Mouse (Mus musculus): ENCODE results near the gene Urb1. TPM values are rescaled to one million over a fixed set of nuclear protein-coding genes. Genes with fewer than 3 reads are reported as not detected.

Urb1 gene
- polyA plus RNA-seq, 1 experiment, result 9.6 TPM

DNA sequence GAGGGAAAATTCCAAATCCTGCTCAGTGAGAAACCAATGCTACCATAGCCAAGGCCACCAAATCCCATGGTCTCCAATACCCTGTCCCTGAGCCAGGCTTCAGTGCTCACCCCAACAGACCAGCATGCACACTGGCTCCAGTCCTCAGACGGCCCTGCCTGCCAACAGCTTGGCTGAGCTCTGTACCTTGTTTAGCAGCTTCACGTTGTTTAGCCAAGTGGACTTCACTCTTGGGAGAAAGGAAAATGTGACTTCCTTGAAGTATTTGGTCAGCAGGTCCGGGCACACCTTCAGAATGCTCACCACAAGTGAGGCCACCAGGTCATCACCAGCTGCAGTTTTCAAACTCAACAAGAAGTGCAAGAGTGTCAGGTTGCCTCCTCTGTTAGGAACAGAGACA is 17.7 kb downstream of the Urb1 start:
- TF ChIP-seq POLR2A (IDR thresholded peaks at IDR 0.05; ENCODE audit: borderline replicate concordance, extremely low read depth, insufficient read depth, insufficient read length, poor library complexity, severe bottlenecking) (no peak), CTCF (IDR thresholded peaks at IDR 0.05; ENCODE audit: borderline replicate concordance, extremely low read depth, insufficient read depth, insufficient read length) (no peak)
- DNase-seq (ENCODE audit: low read depth), result no peak

DNA sequence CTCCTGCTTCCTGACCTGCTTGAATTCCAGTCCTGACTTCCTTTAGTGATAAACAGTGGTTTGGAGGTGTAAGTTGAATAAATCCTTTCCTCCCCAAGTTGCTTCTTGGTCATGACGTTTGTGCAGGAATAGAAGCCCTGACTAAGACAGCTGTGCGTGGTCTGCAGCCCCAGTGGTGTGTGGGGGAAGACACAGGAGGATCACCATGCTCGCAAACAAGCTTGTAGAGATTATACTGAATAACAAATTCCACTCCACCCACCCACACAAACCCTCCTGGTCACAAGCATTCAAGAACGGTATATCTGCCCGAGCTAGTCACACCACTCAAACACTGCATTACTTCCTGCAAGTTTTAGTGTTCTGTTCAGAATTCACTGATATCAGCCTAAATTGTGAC is 18.1 kb downstream of the Urb1 start:
- DNase-seq (ENCODE audit: low read depth), result no peak
- TF ChIP-seq CTCF (IDR thresholded peaks at IDR 0.05; ENCODE audit: borderline replicate concordance, extremely low read depth, insufficient read depth, insufficient read length) (no peak), POLR2A (IDR thresholded peaks at IDR 0.05; ENCODE audit: borderline replicate concordance, extremely low read depth, insufficient read depth, insufficient read length, poor library complexity, severe bottlenecking) (no peak)

DNA sequence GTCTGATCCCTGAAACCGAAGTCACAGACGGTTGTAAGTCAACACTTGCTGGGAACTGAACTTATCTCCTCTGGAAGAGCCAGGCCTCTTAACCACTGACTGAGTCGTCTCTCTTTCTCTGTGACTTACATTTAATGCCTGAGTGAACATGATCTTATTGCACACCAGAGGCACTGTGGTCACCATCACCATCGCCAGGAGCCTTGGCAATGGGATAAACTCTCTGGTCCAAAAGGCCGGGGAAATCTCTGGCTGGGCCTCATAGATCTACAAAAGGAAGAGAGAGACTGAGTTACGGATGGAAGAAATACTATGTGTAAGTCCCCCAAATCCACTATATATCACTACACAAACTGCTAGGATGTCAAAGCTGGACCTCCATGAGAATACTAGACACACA is 19.3 kb downstream of the Urb1 start:
- DNase-seq (ENCODE audit: low read depth), result no peak
- no peak for TF ChIP-seq CTCF (IDR thresholded peaks at IDR 0.05; ENCODE audit: borderline replicate concordance, extremely low read depth, insufficient read depth, insufficient read length)
- no peak for TF ChIP-seq POLR2A (IDR thresholded peaks at IDR 0.05; ENCODE audit: borderline replicate concordance, extremely low read depth, insufficient read depth, insufficient read length, poor library complexity, severe bottlenecking)

DNA sequence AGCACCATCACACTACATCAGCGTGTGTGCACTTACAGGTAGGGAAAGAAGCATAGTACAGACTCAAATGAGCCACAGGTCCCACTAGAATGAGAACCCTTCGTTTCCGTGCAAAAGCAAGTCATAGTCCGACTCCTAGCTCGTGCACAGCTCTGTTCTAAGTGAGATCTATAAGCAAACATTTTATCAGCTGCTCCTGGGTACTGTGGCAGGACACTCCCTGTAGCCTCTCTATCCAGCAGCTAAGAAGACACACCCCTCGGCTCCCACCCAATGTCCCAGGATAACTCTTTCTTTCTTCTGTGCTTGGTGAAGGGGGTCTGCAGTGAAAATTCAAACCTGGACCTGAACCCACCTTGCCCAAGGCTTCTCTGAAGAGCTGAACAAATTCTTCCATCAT is 21.6 kb downstream of the Urb1 start:
- no peak for DNase-seq (ENCODE audit: low read depth)
- TF ChIP-seq POLR2A (IDR thresholded peaks at IDR 0.05; ENCODE audit: borderline replicate concordance, extremely low read depth, insufficient read depth, insufficient read length, poor library complexity, severe bottlenecking), result no peak
- no peak for TF ChIP-seq CTCF (IDR thresholded peaks at IDR 0.05; ENCODE audit: borderline replicate concordance, extremely low read depth, insufficient read depth, insufficient read length)

DNA sequence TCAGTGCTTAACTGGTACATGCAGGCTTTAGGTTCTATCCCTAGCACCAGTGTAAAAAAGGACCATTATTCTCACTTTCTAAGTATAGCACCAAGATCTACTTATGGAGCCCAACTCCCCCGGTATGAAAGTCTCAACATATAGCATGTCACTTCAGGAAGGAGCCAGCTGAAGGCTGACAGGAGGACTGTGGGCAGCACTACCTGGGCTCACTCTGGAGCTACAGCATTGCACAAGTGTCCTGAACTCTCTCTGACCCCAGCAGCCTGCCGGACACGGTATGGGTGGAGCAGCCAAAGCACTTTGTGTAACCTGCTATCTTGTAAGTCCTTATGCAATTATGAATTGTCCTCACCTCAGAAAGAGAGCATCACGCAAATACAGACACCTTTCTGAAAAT is 25.0 kb downstream of the Urb1 start:
- no peak for DNase-seq (ENCODE audit: low read depth)
- TF ChIP-seq CTCF (IDR thresholded peaks at IDR 0.05; ENCODE audit: borderline replicate concordance, extremely low read depth, insufficient read depth, insufficient read length) (no peak), POLR2A (IDR thresholded peaks at IDR 0.05; ENCODE audit: borderline replicate concordance, extremely low read depth, insufficient read depth, insufficient read length, poor library complexity, severe bottlenecking) (no peak)

DNA sequence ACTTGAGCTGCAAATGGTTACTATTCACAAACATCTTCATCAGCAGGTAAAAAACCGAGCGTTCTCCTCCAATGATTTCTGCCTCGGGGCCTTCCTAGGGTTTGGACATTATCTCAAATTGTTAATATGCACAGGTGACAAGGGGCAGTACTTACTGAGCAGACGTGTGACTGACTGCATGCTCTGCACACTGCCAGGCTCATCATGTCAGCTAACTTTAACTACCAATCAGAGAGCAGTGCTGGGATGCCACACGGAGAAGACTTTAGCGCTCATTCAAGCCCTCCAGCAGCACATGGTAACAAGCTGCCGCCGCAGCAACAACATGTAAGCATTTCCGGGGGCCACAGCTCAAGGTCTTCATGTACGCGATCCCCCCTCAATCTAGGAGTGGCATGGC is 26.9 kb downstream of the Urb1 start:
- no peak for DNase-seq (ENCODE audit: low read depth)
- TF ChIP-seq POLR2A (IDR thresholded peaks at IDR 0.05; ENCODE audit: borderline replicate concordance, extremely low read depth, insufficient read depth, insufficient read length, poor library complexity, severe bottlenecking) (no peak), CTCF (IDR thresholded peaks at IDR 0.05; ENCODE audit: borderline replicate concordance, extremely low read depth, insufficient read depth, insufficient read length) (no peak)

DNA sequence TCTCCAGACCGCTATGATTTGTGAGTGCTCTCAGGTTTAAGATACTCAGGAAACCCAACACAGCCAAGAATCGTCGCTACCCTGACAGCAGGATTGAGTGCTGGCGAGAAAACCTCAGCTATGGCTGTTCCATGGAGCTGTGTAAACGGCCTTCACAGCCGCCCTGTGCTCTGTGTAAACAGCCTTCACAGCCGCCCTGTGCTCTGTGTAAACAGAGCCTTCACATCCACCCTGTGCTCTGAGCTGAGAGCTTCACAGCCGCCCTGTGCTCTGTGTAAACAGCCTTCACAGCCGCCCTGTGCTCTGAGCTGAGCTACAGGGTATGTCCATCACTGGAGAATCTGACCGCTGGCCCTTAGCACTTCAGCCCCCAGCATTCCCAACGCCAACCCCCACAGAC is 30.4 kb downstream of the Urb1 start:
- TF ChIP-seq POLR2A (IDR thresholded peaks at IDR 0.05; ENCODE audit: borderline replicate concordance, extremely low read depth, insufficient read depth, insufficient read length, poor library complexity, severe bottlenecking), result no peak
- no peak for TF ChIP-seq CTCF (IDR thresholded peaks at IDR 0.05; ENCODE audit: borderline replicate concordance, extremely low read depth, insufficient read depth, insufficient read length)
- DNase-seq (ENCODE audit: low read depth), result peak; percentile 15

DNA sequence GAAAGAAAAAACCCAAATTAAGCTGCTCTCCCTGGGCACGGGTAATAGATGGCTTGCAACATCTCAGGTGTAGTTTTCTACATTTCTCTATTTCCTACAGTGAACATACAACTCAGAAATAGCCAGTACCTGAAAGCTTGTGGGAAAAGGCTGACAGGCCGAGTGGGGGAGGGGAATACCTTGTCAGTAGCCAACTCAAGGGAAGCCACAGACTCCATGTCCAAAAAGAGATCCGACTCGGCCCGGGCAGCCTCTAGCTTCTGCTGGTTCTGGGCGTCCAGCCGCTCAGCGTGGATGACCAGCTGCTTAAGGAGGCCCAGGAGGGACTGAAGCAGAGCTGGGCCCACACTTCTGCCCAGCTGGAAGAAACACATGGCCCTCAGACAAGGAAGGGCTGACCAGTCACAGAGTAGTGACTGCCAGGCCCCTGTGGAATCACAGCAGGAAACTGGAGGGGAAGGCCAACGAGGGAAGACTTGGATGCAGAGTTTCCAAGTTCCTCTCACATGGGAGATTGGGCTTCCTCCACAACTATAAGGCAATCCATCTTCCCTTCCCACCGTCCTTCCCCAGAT is 34.2 kb downstream of the Urb1 start:
- no peak for DNase-seq (ENCODE audit: low read depth)
- no peak for TF ChIP-seq POLR2A (IDR thresholded peaks at IDR 0.05; ENCODE audit: borderline replicate concordance, extremely low read depth, insufficient read depth, insufficient read length, poor library complexity, severe bottlenecking)
- no peak for TF ChIP-seq CTCF (IDR thresholded peaks at IDR 0.05; ENCODE audit: borderline replicate concordance, extremely low read depth, insufficient read depth, insufficient read length)

DNA sequence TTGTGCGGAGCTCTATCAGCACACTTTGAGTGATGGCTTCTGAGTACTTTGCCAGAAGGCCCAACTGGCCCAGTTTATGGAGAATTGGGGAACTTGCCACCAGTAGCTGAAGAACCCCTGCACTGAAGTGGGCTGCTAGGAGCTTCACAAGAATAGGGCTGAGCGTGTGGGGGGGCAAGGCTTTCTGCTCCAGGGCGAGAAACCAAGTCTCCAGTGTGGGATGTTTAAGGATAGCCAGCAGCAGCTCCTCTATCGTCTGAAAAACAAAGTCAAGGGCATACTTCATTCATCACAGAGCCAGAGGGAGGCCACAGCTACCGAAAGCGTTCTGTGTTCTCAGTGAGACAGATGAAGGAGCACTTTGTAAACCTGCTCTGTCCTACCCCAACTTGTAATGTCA is 35.6 kb downstream of the Urb1 start:
- TF ChIP-seq CTCF (IDR thresholded peaks at IDR 0.05; ENCODE audit: borderline replicate concordance, extremely low read depth, insufficient read depth, insufficient read length) (no peak), POLR2A (IDR thresholded peaks at IDR 0.05; ENCODE audit: borderline replicate concordance, extremely low read depth, insufficient read depth, insufficient read length, poor library complexity, severe bottlenecking) (no peak)
- DNase-seq (ENCODE audit: low read depth), result no peak

DNA sequence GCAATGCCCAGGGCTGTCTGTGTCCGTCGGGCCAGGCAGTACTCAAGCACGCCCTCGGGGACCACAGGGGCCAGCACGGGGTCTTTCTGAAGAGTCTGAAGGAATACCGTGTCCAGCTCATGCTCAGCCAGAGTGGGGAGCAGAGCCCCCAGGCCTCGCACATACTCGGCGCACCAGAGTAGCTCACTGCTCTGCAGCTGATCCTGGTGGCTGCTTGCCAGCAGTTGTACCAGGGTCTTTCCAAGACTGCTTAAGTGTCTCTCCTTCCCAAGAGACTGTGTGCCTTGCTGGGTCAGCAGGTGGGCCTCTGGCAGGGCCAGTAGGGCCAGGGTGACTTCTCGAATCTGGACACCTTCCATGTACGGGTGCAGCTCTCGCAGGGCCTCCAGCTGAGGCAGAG is 36.0 kb downstream of the Urb1 start:
- TF ChIP-seq POLR2A (IDR thresholded peaks at IDR 0.05; ENCODE audit: borderline replicate concordance, extremely low read depth, insufficient read depth, insufficient read length, poor library complexity, severe bottlenecking) (no peak), CTCF (IDR thresholded peaks at IDR 0.05; ENCODE audit: borderline replicate concordance, extremely low read depth, insufficient read depth, insufficient read length) (no peak)
- no peak for DNase-seq (ENCODE audit: low read depth)

DNA sequence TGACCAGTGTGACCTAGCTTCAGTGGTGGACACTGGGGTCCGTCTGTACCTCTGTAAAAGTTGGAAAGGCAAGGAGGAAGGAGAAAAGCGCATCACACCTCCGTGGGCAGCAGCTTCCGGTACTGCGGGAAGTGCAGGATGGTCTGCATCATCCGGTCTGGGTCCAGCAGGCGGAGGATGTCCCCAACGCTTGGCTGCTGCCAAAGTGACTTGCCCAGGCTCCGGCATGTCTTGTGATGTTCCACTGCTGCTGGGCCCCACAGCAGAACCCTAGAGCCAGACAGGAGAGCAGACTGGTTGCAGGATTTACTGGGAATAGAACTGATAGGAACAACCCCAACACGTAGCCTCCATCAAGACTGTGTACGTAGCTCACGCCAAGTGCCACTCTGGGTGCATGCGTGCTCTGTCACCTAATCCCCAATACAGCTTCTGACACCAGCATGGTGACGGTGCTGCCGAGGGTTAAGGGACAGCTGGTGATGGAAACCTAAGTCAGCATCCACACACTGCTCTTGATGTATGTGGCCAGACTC is 43.2 kb downstream of the Urb1 start:
- TF ChIP-seq POLR2A (IDR thresholded peaks at IDR 0.05; ENCODE audit: borderline replicate concordance, extremely low read depth, insufficient read depth, insufficient read length, poor library complexity, severe bottlenecking) (no peak), CTCF (IDR thresholded peaks at IDR 0.05; ENCODE audit: borderline replicate concordance, extremely low read depth, insufficient read depth, insufficient read length) (no peak)
- DNase-seq (ENCODE audit: low read depth), result no peak

DNA sequence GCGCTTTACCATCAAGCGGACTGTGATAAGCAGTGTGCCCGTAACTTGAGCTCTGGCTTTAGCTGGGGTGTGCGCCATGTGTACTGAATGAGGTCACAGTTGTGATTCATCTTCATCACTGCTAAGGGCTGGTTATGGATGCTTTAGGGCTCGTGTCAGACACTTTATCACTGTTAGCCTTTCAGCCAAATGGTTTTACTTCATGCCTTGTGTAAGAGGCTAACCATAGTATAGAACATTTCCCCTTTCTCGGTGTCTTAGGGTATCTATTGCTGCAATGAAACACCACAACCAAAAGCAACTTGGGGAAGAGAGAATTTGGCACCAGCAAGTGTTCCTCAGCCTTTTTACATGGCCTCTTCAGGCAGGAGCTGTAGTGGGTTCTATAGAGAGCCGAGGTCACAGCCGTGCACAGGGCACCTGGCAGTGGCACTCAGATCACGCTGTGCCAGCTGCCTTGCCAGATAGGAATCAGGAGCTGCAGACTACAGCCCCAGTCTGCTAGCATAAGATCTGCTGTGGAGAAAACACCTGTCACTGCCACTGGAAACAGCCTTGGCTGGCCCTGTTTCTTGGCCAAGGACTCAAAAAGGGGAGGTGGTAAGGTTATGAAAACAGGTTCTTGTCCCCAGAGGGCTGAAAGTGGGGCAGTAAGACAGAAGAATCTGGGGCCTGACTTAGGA is 44.9 kb downstream of the Urb1 start:
- no peak for DNase-seq (ENCODE audit: low read depth)
- TF ChIP-seq CTCF (IDR thresholded peaks at IDR 0.05; ENCODE audit: borderline replicate concordance, extremely low read depth, insufficient read depth, insufficient read length) (no peak), POLR2A (IDR thresholded peaks at IDR 0.05; ENCODE audit: borderline replicate concordance, extremely low read depth, insufficient read depth, insufficient read length, poor library complexity, severe bottlenecking) (no peak)
